Mouse (Mus musculus) bone marrow macrophage, adult 2 months (primary cell): Measurements from ENCODE around the gene Trf. TPM values are rescaled to one million over a fixed set of nuclear protein-coding genes. Genes with fewer than 3 reads are reported as not detected.

Experiments used
- H3K27ac ChIP-seq: 2 replicates; pipeline ENCODE4 v1.5.1; 2012; ENCODE audit warnings: low read depth, low read length; ENCODE audit not compliant: insufficient read depth
- H3K4me1 ChIP-seq: 2 replicates; pipeline ENCODE4 v1.6.1; 2012; ENCODE audit warnings: low read length; ENCODE audit not compliant: control insufficient read depth, insufficient read depth
- H3K4me3 ChIP-seq: 2 replicates; pipeline ENCODE4 v1.5.1; 2012; ENCODE audit warnings: mild to moderate bottlenecking, low read length, moderate library complexity; ENCODE audit not compliant: insufficient read depth
- CTCF ChIP-seq: IDR thresholded peaks from 2 replicates; pipeline ENCODE4 v1.5.1; 2012; ENCODE audit warnings: low read depth, mild to moderate bottlenecking, low read length, moderate library complexity
- POLR2A ChIP-seq: IDR thresholded peaks from 2 replicates; pipeline ENCODE4 v1.6.1; 2012; ENCODE audit warnings: mild to moderate bottlenecking, low read depth, low read length, borderline replicate concordance
- polyA plus RNA-seq: library from polyadenylated mRNA; stranded (reverse); fragments of >200 nt; gene quantifications from 2 replicates; pipeline ENCODE4 v1.2.4, GENCODE M21; 2012; ENCODE audit not compliant: missing spikeins, insufficient read depth, insufficient read length

Gene Trf
- polyA plus RNA-seq = 478 and 513 TPM in 2 replicates

DNA sequence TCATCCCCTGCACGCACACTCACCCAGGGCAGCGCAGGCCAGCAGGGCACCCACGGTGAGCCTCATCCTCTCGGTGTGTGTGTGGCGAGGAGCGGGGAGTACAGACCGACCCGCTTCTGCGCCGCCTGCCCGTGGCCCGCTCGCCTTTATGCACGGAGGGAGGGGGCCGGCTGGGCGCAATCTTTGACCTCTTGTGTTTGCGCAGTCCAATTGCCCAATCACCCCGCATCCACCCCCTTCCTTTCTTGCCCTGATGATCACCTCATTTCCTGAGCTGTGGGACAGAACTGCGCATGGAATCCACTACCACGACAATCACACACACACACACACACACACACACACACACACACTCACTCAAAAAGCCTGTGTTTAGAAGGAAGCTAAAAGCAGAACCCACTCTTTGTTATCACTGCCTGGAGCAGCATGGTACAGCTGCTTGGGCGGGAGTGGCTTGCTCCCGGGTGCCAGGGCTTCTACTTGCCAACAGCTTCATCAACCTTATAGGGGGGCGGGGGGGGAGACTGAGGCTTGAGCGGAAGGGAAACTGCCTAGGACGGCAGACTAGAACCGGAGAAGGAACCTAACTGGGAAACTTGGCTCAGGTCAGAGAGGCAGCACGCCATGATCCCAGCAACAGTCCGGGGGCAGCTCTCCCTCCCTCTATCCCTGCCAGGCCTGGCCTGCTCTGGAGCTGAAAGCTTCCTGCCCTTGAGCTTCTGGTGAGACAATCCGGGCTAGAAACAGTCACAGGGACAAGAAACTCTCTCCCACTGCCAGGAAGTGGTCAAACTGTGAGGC is at the start of gene Trf, which contains the start of gene Gm20425:
Gene Trf (minus strand): TSS at position 294 of the 801 bp plus-strand sequence.
Gene Gm20425 (minus strand): TSS at position 157 of the 801 bp plus-strand sequence.
- Histone ChIP-seq H3K4me1 (peaks cover 51% of the 10 kb centered on the region), H3K27ac (peak within 1 kb of the TSS; percentile 95), H3K4me3 (peak within 1 kb of the TSS; percentile 72)
- 0 out of 2 replicates have a peak, but pooled peaks have one; percentile 7 for TF ChIP-seq POLR2A
- TF ChIP-seq CTCF = no peak

DNA sequence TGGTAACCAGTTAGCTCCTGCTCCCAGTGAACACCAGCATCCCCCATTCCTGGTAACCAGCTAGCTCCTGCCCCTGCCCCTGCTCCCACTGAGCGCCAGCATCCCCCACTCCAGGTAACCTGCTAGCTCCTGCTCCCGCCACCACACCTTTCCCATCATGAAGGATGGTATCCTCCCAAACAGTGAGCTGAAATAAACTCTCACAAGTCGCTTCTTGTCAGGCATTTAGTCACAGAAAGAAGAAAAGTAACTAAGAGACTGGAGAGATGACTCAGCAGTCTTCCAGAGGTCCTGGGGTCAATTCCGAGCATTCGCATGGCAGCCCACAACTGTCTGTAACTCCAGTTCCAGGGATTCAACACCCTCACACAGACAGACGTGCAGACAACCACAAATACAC is 46.6 kb upstream of the Trf start:
- Histone ChIP-seq H3K4me3 (no peak overlapping the region), H3K27ac (no peak overlapping the region), H3K4me1 (peaks cover 1% of the 10 kb centered on the region)
- TF ChIP-seq CTCF = no peak
- no peak for TF ChIP-seq POLR2A

DNA sequence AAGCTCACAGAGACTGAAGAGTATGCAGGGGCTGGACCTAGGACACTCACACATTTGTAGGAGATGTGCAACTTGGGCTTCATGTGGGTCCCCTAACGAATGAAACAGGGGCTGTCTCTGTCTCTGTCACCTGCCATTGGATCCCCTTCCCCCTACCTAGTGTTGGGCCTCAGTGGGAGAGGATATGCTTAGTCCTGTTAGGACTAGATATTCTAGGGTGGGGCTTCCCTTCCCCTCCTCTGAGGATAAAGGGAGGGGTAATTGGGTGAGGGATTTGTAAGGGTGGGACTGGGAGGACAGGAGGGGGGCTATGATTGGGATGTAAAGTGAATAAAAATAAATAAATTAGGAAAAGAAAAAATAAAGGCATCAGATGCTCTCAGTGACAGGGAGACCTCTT is 45.4 kb upstream of the Trf start:
- no peak for TF ChIP-seq POLR2A
- no peak for TF ChIP-seq CTCF
- Histone ChIP-seq H3K27ac (no peak overlapping the region), H3K4me1 (peaks cover 3% of the 10 kb centered on the region), H3K4me3 (no peak overlapping the region)

DNA sequence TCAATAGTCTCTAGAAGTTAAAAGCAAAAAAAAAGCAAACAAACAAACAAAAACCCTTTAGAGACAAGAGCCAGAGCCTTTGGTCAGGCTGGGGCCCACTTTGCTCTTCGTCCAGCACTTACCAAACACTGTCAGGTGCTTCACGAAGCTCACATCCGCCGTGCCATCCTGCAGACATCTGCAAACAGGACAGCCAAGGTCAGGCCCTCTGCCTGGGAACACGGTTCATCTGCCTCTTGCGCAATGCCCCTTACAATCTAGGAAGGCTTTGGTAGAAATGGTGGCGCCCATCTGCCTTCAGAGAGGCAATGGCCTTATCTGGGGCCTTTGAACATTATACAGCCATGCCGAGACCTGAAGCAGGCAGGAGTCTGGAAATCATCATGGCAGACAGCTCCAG is 44.6 kb upstream of the Trf start:
- peaks cover 3% of the 10 kb centered on the region for H3K4me1 ChIP-seq
- TF ChIP-seq CTCF (no peak), POLR2A (no peak)
- no peak overlapping the region for H3K27ac ChIP-seq
- H3K4me3 ChIP-seq = no peak overlapping the region

DNA sequence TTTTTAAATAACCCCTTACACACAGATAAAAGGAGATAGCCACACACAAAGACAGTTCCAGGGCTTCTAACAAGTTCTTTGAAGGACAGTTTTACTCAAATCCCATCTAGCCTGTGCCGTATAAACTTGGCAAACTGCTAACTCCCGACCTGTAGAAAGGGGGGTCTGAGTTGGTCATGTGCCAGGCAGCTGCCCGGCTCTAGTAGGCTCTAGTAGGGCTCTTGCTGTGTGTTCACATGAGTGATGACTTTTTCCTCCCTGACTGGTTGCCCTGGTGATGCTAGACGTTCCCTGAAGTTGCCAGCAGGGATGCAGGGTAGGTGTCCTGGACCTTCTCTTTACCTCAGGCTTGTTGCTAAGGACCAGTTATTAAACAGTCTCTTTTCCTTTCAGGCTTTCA is 40.9 kb upstream of the Trf start:
- Histone ChIP-seq H3K4me3 (no peak overlapping the region), H3K4me1 (peaks cover 3% of the 10 kb centered on the region), H3K27ac (no peak overlapping the region)
- TF ChIP-seq CTCF (no peak), POLR2A (no peak)

DNA sequence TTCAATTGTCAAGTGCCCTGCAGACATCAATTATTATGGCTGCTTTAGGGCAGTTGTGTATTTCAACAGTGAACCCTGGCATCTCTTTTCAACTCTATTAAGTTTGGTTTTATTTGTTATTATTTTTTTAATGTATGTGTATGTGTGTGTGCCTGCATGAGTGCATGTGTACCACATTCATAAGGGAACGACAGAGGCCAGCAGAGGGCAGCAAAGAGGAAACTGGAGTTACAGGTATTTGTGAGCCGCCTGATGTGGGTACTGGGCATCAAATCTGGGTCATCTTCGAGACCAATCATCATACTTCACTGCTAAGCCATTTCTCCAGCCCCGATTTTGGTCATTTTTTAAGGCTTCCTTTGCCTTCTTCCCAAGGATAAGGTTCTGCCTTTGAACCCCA is 35.5 kb upstream of the Trf start:
- TF ChIP-seq CTCF (no peak), POLR2A (no peak)
- H3K4me3 ChIP-seq = no peak overlapping the region
- no peak overlapping the region for H3K27ac ChIP-seq
- no peaks in the 10 kb centered on the region for H3K4me1 ChIP-seq

DNA sequence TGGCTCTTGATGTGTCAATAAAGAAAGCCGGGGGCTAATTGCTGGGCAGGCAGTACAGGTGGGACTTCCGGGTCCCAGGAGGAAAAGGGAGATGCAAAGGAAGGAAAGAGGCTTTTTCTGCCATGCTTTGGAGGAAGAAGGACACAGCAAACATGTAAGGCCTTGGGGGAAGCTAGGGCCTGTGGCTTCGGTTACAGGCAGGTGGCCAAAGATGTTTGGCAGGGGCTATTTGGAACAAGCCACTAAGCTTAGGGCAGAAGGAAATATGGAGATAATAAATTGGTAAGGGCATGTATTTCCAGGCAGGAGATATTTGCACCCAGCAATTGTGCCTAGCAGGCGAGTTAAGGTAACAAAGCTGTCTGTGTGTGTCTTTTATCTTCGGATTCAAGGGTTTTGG is 22.7 kb upstream of the Trf start:
- Histone ChIP-seq H3K4me1 (no peaks in the 10 kb centered on the region), H3K4me3 (no peak overlapping the region), H3K27ac (no peak overlapping the region)
- TF ChIP-seq CTCF (no peak), POLR2A (no peak)

DNA sequence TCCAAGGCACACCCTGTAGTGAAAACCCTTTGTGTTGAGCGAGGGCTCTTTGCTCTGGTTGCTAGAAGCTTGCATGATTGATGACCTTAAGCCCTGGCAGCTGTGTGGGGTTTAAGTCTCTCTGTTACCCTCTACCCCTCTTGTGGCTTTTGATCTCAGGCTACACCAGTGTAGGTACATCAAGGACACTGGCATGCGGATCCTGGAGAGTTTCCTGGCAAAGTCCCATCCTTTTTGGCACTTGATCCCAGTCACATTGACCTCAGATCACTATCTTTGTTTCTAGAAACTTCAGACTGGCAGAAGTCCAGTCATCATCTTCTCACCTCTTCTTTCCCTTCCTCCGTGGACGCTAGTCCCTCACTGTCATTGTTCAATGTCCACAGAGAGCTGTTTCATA is 18.4 kb upstream of the Trf start:
- no peak overlapping the region for H3K4me3 ChIP-seq
- H3K27ac ChIP-seq = no peak overlapping the region
- H3K4me1 ChIP-seq = no peaks in the 10 kb centered on the region
- TF ChIP-seq CTCF = no peak
- TF ChIP-seq POLR2A = no peak

DNA sequence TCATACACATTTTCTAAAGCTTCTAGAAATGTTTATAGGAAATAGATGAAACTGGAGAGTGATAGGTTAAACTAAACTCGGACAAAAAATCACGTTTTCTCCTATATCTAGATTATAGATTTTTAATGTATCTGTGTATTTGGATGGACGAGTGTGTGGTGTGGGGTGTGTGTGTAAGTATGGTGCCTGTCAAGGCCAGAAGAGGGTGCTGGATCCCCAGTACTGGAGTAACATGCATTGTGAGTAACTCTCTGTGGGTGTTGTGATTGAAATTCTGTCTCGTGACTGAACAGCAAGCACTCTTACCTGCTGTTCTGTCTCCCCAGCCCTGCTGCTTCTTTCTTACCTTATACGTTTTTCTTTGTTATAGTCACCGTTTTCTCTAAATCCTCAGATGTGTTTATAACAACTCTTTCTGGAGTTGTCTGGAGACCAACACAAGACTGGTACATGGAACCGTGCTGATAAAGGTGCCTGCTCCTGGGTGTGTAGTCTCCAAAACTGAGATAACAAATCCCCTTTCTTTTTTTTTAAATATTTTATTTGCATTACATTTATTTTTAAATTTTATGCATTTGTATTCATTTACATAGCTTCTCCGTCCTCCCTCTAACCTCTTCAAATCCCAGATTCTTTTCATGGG is 16.4 kb upstream of the Trf start:
- TF ChIP-seq POLR2A = no peak
- TF ChIP-seq CTCF = no peak
- Histone ChIP-seq H3K27ac (no peak overlapping the region), H3K4me1 (peaks cover 5% of the 10 kb centered on the region), H3K4me3 (no peak overlapping the region)

DNA sequence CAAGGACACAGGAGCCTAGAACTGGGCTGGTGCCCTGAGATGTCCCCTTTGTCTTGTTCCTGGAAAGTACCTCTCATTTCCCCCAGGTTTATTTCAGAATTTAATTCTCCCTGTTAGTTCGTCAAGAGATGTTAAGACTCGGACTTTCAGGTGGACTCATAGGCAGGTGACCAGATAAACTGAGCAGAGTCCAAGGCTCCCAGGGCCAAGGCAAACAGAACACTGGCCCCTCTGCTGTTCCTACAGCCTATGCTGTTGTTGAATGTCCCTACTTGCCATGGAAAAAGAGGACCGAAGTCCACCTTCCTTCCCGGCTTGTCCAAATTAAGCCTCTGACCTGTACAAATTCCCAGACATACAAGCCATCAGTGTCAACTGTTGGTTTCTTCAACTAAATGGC is 13.4 kb upstream of the Trf start:
- Histone ChIP-seq H3K4me1 (peaks cover 11% of the 10 kb centered on the region), H3K27ac (no peak overlapping the region), H3K4me3 (no peak overlapping the region)
- no peak for TF ChIP-seq POLR2A
- TF ChIP-seq CTCF = no peak
